Mouse (Mus musculus): Measurements from ENCODE around the gene Slx4ip. TPM values are rescaled to one million over a fixed set of nuclear protein-coding genes. Genes with fewer than 3 reads are reported as not detected.

Slx4ip gene
- polyA plus RNA-seq, 1 experiment: 0.11 TPM

GRCm38 (mm10) chr2:137092523-137093297 is 201.7 kb downstream of the Slx4ip start:
- Histone ChIP-seq H3K4me1 (no peaks in the 10 kb centered on the region), H3K36me3 (replicated peaks; ENCODE audit: low read length) (no peaks in the 10 kb centered on the region), H3K4me3 (replicated peaks) (no peak overlapping the region), H3K9me3 (peaks cover 29% of the 10 kb centered on the region; the same call in 1 of the 2 replicates), H3K27me3 (replicated peaks) (peaks cover 3% of the 10 kb centered on the region)
- TF ChIP-seq FLI1 (IDR thresholded peaks at IDR 0.05; ENCODE audit: low read length) (no peak), GATA1 (IDR thresholded peaks at IDR 0.05; ENCODE audit: borderline replicate concordance, low read length) (no peak)

GRCm38 (mm10) chr2:137093298-137093630 is 202.2 kb downstream of the Slx4ip start:
- no peaks in the 10 kb centered on the region for H3K4me1 ChIP-seq
- peaks cover 25% of the 10 kb centered on the region; the same call in 1 of the 2 replicates for H3K9me3 ChIP-seq
- peaks cover 3% of the 10 kb centered on the region for H3K27me3 ChIP-seq (replicated peaks)
- TF ChIP-seq FLI1 (IDR thresholded peaks at IDR 0.05; ENCODE audit: low read length): no peak
- TF ChIP-seq GATA1 (IDR thresholded peaks at IDR 0.05; ENCODE audit: borderline replicate concordance, low read length): no peak
- H3K36me3 ChIP-seq (replicated peaks; ENCODE audit: low read length): no peaks in the 10 kb centered on the region
- no peak overlapping the region for H3K4me3 ChIP-seq (replicated peaks)

- peaks cover 20% of the 10 kb centered on the region; the same call in 1 of the 2 replicates for H3K9me3 ChIP-seq
- no peak for TF ChIP-seq GATA1 (IDR thresholded peaks at IDR 0.05; ENCODE audit: borderline replicate concordance, low read length)
- no peak for TF ChIP-seq FLI1 (IDR thresholded peaks at IDR 0.05; ENCODE audit: low read length)
- no peaks in the 10 kb centered on the region for H3K4me1 ChIP-seq
- peaks cover 4% of the 10 kb centered on the region for H3K27me3 ChIP-seq (replicated peaks)
- no peak overlapping the region for H3K4me3 ChIP-seq (replicated peaks)
- H3K36me3 ChIP-seq (replicated peaks; ENCODE audit: low read length): no peaks in the 10 kb centered on the region
These were observed 203.3 kb downstream of the Slx4ip start for GRCm38 (mm10) chr2:137094301-137094700.

GRCm38 (mm10) chr2:137096981-137097460 is 206.0 kb downstream of the Slx4ip start:
- TF ChIP-seq FLI1 (IDR thresholded peaks at IDR 0.05; ENCODE audit: low read length): no peak
- no peak for TF ChIP-seq GATA1 (IDR thresholded peaks at IDR 0.05; ENCODE audit: borderline replicate concordance, low read length)
- Histone ChIP-seq H3K4me1 (no peaks in the 10 kb centered on the region), H3K9me3 (peaks cover 9% of the 10 kb centered on the region), H3K27me3 (replicated peaks) (peaks cover 9% of the 10 kb centered on the region), H3K36me3 (replicated peaks; ENCODE audit: low read length) (no peaks in the 10 kb centered on the region), H3K4me3 (replicated peaks) (no peak overlapping the region)

GRCm38 (mm10) chr2:137098269-137099035 is 207.4 kb downstream of the Slx4ip start:
- H3K4me1 ChIP-seq: no peaks in the 10 kb centered on the region
- H3K9me3 ChIP-seq: peaks cover 9% of the 10 kb centered on the region
- peaks cover 12% of the 10 kb centered on the region for H3K27me3 ChIP-seq (replicated peaks)
- H3K36me3 ChIP-seq (replicated peaks; ENCODE audit: low read length): no peaks in the 10 kb centered on the region
- no peak for TF ChIP-seq FLI1 (IDR thresholded peaks at IDR 0.05; ENCODE audit: low read length)
- no peak for TF ChIP-seq GATA1 (IDR thresholded peaks at IDR 0.05; ENCODE audit: borderline replicate concordance, low read length)
- H3K4me3 ChIP-seq (replicated peaks): no peak overlapping the region

- TF ChIP-seq GATA1 (IDR thresholded peaks at IDR 0.05; ENCODE audit: borderline replicate concordance, low read length) (no peak), FLI1 (IDR thresholded peaks at IDR 0.05; ENCODE audit: low read length) (no peak)
- peaks cover 9% of the 10 kb centered on the region for H3K9me3 ChIP-seq
- no peaks in the 10 kb centered on the region for H3K36me3 ChIP-seq (replicated peaks; ENCODE audit: low read length)
- H3K27me3 ChIP-seq (replicated peaks): peaks cover 15% of the 10 kb centered on the region
- H3K4me3 ChIP-seq (replicated peaks): no peak overlapping the region
- H3K4me1 ChIP-seq: no peaks in the 10 kb centered on the region
These were observed 208.3 kb downstream of the Slx4ip start for GRCm38 (mm10) chr2:137099211-137099734.

- TF ChIP-seq FLI1 (IDR thresholded peaks at IDR 0.05; ENCODE audit: low read length) (no peak), GATA1 (IDR thresholded peaks at IDR 0.05; ENCODE audit: borderline replicate concordance, low read length) (no peak)
These were observed 210.1 kb downstream of the Slx4ip start for GRCm38 (mm10) chr2:137101074-137101473.

GRCm38 (mm10) chr2:137107203-137107602 is 216.2 kb downstream of the Slx4ip start:
- Histone ChIP-seq H3K36me3 (replicated peaks; ENCODE audit: low read length) (no peaks in the 10 kb centered on the region), H3K4me3 (replicated peaks) (no peak overlapping the region), H3K4me1 (no peaks in the 10 kb centered on the region), H3K9me3 (no peaks in the 10 kb centered on the region), H3K27me3 (replicated peaks) (peaks cover 44% of the 10 kb centered on the region)
- TF ChIP-seq GATA1 (IDR thresholded peaks at IDR 0.05; ENCODE audit: borderline replicate concordance, low read length) (no peak), FLI1 (IDR thresholded peaks at IDR 0.05; ENCODE audit: low read length) (no peak)

More at GRCm38 (mm10) chr2:137101074-137101473, 210.1 kb downstream of the Slx4ip start:
- peaks cover 12% of the 10 kb centered on the region for H3K27me3 ChIP-seq (replicated peaks)
- no peak overlapping the region for H3K4me3 ChIP-seq (replicated peaks)
- no peaks in the 10 kb centered on the region for H3K4me1 ChIP-seq
- peaks cover 5% of the 10 kb centered on the region for H3K9me3 ChIP-seq
- no peaks in the 10 kb centered on the region for H3K36me3 ChIP-seq (replicated peaks; ENCODE audit: low read length)

- Histone ChIP-seq H3K36me3 (replicated peaks; ENCODE audit: low read length) (no peaks in the 10 kb centered on the region), H3K4me3 (replicated peaks) (no peak overlapping the region), H3K9me3 (no peaks in the 10 kb centered on the region), H3K4me1 (no peaks in the 10 kb centered on the region), H3K27me3 (replicated peaks) (peaks cover 51% of the 10 kb centered on the region)
- TF ChIP-seq GATA1 (IDR thresholded peaks at IDR 0.05; ENCODE audit: borderline replicate concordance, low read length): no peak
- TF ChIP-seq FLI1 (IDR thresholded peaks at IDR 0.05; ENCODE audit: low read length): no peak
These were observed 216.9 kb downstream of the Slx4ip start for GRCm38 (mm10) chr2:137107946-137108345.

Data from megakaryocyte, embryonic 14.5 days (primary cell).